Mouse (Mus musculus) heart, adult 8-10 months (tissue): ENCODE measurements at regions not wholly inside any gene's neighbourhood (a gene's known extent, or its start where the extent isn't known, plus 50 kb on each side); places are given as distances from the start of the nearest gene placed in this dataset.

Source experiments
- DNase-seq: peaks from one replicate; pipeline ENCODE4 v3.0.0; 2022; ENCODE audit warnings: low spot score

DNA sequence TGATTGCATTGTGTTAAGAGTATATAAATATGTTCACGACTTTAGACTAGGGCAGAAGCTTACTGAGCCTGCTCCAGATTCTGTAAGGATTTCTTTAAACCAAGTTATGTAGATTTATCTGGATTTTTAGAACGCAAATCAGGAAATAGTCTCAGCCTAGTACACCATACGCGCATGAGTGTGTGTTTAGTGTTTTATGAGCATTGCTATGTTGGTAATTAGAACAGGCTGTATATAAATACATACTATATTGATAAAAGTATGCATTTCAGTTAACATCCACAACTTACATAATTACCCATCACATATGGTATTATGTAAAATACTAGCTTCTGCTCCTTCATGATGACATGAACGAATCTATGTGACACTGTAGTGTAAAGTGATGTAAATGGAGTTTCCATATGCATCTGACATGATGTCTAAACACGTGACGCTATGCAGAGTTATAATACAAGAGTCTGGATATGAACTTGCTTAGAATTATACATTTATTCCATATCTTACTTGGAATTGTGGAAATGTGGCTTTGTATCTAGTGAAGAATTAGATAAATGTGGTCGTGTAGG lies 332.6 kb upstream of the Tmc3 start:
- no peak for DNase-seq

DNA sequence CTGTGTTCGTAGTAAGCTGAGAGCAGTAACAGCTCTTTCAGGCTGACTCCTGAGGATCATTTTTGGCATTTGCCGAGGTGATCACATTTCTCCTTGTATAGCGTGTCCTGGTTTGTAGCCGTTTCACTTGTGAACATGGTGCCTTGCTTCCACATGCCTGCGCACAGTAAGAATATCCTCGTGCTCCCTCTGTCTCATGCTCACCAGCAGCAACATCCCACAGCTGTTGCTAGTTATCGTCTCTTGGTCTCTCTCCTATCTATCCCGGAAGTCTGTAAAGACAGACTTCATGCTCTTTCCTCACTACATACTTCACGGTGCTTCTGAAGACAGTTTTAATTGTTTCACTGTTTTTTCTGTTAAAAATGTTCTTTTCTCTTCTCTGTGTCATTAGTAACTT lies 331.7 kb upstream of the Tmc3 start:
- DNase-seq: peak; percentile 6

DNA sequence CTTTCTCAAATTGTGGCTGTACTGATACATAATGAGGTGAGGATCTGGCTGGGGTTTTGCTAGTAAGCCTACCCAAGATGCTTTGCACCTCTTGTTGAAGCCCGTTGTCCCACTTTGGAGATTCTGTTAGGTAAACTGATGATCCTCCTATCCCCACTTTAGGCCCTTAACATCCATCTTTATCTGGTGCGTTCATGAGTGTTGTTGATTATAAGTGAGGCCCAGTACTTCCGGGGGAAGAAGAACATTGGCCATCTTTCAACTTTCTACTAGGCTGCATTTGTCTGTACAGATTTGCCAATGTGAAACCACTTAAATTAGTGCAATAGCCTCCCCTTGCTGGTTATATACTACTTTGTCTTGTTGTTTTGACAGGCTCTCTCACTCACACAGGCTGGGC lies 331.3 kb upstream of the Tmc3 start:
- no peak for DNase-seq

DNA sequence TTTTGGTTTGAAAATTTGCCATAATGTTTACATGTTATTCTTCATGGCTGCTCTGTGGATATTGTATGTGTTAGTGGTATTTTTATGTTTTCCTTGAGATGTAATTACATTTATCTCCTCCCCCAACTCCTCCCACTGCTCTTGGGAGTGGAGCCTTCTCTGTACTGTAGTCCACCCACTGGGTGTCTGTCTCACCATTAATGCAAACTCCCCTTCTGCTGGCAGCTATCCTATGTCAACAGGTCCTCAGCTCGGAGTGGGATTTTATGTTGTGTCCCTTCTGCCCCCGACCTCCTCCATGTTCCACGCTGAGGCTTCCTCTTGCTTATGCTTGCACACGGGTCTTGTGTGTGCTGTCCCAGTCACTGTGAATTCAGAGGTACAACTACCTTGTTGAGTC lies 330.3 kb upstream of the Tmc3 start:
- no peak for DNase-seq

DNA sequence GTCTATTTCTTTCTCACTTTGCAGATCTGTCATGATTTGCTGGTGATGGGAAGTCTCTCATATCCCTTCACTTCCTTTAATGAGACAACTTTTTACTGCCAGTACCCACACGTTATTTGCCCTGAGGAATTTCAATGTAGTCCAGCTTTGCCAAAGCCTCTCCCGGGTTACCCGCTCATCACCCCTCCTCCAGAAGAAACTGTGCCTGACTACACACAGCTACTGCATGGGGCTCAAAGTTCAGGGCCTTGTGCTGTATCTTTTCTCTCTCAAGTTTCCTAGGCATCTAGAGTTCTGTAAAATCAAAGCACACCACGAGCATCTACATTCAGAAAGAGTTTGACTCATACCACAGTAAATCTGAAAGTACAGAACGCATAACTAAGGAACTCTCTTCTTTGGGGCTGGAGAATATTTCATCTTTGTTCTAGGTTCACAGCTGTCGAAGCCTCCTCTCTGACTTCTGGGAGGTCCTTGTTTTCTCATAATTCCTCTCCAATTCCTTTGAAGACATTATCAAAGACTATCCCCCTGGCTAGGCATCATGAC lies 328.4 kb upstream of the Tmc3 start:
- DNase-seq: no peak

DNA sequence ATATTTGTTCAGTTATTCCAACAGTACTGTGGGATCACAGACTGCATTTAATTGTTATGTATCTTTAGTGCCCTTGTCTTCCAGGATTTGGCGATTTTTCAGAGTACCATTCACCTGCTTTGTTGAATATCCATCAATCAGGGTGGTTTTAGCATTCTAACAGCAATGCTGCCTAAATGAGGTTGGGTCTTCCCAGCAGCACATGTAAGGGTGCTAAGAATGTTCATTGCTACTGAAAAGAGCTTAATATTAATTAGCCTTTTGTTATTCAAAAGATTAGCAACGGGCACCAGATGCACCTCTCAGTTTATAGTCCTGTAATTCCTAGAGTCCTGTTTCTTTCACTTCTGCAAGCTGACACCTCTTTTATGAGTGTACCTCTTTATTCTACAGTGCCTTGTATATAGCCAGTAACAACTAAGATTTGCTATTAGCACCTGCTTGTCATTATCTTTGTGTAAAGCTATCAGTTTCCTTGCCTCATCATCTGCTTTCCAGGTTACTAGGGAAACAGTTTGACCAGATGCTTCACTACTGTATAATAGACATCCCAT lies 326.3 kb upstream of the Tmc3 start:
- DNase-seq: no peak

DNA sequence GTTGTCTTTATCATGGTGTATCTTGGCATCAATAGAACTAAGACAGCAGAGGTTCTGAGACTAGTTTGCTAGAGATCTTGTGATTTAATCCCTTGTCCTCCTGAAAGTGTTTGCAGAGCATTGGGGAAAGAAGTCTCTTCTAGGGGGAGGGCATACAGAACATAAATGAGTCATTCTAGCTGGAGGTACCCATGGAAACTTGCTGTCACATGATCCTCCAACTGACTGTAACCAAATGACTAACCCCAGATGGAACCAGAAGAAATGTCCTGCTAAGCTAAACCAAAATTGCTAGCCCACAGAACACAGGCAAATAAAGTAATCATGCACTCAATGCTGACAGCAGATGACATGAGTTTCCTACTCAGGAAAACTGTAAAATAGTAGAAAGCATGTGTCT lies 323.2 kb upstream of the Tmc3 start:
- no peak for DNase-seq

DNA sequence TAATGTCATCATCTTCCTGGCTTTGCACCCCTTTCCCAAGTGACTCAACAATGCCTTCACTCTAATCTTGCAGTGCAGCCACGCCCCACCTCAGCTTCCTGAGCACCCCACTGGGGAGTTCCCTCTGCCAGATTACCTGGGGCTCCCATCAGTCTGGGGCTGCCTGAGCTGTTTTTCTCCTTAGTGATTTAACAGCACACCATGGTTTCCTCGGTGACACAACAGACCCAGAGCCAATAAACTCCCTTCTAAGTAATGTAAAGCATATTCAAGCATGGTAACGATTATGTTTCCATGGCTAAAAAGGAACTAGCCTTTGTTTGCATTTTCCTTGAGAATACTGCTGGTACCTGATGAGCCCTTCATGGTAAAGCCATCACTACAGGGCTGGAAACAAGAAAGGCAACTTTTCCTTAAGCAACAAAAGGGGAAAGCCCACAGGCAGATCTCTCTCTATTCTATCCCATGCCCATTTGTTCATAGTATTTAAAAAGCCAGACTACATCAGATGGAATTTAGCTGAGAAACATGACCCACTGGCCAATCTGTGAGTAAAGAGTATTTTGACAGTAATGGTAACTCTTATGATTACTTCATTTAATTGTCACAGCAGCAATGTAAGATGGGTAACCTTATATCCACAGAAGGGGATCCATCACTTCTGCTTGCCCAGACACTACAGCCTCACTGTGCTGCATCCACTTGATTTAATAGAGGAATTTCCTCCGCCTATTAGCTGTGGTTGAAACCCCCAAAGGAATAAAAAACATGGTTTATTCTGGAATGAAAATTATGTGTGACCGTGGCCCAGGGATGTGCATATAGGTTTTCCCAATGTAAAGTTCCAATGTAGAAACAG lies 294.6 kb upstream of the Tmc3 start:
- DNase-seq: peak; percentile 4

DNA sequence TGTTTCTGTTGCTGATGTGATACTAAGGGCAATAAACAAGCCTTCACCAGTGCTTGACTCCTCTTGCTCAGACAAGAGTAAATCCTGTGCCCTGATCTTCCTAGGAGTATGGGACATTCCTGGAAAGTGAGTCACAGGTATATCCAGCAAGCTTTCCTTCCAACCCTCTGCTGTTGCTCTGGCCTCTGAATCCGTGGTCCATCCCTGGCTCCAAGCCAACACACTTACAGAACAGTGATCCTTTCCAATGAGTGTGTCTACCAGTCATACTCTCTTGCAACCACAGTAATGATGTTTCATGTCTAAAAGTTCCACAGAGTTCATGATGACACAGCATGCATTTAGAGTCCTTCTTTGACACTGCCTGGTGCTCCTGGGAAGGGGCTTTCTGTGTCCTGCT lies 277.6 kb upstream of the Tmc3 start:
- DNase-seq: no peak

DNA sequence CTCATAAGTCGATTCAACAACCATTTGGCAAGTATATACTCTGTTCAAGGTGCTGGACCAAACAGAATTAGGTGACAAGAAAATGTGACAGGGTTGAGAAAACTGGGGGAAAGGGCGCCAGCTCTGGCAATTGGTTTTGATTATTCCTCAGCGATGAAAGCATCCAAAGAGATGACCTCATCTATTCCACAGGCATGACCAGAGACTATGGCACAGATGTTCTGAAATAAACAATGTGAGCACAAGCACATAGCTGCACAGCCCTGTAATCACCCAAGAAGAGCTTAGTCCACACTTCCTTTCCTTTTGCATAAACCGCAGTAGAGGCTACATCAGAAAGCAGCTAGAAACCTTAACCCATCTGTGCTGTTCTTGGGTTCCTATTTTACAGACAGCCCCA lies 272.6 kb upstream of the Tmc3 start:
- no peak for DNase-seq

DNA sequence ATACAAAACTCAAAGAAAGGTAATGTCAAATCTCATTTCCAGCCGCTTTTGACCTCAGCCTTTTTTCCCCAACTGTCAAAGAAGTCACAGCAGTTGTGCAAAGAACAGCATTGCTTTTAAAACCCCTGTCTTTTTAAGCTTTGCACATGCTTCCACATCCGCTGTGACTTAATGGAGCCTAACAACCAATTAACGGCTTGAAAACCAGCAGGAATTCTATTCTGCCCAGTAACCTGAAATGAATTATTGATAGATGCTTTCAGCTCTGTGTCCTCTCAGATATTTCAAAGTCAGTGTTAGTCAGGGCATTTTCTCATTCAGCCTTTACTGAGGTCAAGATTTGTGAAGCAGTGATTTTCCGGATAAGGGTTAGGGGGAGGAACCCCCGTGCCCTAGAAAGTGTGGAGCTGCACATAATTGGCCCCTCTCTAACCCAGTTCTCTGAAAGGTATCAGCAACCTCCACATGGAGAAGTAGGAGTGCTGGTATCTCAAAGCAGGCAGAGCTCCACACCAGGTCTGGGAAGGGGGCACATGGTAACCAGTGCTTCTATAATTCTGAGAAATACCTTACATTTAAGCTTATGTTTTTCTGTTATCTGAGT lies 254.8 kb upstream of the Tmc3 start:
- no peak for DNase-seq

DNA sequence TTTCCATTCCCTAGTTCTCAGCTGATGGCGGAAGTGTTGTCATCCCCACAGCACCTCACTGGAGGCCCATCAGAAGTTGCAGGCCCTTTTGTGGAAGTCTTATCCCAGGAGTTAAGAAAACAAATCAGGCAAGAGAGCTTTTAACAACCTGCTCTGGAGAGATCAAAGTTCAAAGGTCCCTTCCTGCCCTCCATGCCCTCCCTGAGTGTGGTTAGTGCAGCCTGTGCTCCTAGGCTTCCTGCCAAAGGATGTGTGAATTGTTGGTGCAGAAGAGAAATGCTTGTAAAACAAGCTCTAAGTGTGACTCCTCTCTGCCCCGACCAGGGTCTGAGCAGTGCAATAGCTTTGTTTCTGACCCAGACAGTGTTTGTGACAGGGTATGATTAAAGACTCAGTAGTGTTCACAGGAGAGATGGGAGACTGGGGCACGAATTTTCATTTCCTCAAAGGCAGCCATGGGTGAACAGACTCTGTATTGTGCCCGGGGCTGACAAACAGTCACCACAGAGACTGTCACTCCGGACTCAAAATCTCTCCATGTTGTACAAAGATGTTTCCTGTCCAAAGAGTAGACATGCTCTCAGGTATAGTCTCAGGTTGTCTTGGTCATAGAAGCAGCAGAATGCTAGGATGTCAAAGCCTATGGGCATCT lies 237.5 kb upstream of the Tmc3 start:
- no peak for DNase-seq

DNA sequence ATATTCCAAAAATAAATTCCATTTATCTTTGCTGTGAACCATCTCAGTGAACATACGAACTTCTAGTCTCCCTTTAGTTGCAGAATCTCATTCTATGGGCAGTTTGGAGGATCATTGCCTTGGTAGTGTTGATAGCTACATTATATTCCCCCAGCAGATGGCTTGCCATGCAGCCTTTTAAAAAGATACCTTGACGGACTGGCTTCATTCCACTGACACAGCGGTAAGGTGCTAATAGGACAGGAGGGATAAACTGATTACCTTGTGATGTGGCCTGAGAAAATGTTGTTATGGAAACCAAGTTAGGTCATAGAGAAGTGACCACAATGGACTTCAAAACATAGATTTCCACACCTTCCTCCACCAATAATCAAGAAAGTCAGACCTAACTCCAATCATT lies 215.5 kb upstream of the Tmc3 start:
- DNase-seq: no peak

DNA sequence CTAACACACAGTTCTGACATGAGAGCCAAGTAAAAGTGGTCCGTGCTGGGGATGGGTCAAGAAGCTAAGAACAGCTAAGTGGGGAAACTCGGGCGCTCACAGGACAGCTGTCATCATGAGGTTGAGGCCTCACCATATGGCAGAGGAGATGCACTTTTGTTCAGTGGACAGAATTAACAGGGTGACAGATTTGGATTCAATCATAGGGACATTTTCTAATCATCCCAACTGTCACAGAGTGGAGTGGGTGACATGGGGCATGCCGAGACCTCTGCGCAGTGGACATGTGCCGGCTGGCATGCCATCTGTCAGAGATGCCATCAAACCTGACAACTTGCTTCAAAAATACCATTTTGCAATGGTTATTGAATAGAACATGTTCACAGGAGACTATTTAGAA lies 215.1 kb upstream of the Tmc3 start:
- DNase-seq: no peak

DNA sequence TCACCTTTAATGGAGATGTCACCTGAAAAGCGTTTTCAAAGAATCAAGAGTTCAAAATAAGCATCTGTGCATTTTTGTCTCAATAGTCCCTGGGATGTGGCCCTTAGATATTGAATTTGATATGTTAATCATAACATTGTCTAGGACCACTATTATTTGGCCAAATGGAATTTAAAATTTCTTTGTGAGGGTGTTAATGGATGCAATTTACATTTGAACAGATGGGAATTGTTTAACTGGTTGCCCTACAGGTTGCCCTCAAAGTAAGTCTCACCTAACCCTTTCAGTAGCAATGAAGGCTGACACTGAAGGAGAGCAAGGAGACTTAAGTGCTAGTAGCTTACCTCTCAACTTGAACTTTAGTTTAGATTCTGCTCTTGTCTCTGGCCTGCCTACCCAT lies 207.9 kb upstream of the Tmc3 start:
- no peak for DNase-seq

DNA sequence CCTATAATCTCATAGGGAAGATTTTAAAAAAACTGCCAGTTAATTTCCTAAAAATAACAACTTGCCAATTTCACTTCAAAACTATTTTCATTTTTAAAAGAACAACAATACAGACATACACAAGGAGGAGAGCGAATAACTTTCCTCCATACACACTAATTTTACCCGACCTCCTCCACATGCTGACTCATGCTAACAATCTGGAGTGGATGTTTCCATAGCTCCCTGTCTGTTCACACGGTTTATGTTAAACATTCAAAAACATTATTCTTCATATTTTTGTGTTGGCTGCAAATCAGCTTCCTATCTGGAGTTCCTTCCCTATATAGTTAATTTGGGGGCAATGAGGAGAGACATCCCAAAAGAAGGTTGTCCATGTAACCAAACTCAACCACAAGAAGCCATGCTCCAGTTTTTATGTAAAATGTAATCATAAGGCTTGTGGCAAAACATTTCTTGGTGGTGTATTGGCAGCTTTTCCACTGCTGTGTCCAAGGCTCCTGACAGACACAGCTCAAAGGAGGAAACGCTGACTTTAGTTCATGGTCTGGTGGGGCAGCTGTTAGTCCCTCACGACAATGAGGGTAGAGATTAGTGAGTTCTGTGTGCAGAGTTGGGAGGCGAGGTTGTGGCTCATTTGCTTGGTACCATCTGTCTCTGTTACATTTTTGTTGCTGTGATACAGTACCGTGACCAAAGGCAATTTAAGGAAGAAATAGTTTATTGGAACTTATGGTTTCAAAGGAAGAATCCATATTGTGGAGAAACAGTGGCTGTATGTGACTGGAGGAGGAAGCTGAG lies 203.1 kb upstream of the Tmc3 start:
- DNase-seq: no peak

DNA sequence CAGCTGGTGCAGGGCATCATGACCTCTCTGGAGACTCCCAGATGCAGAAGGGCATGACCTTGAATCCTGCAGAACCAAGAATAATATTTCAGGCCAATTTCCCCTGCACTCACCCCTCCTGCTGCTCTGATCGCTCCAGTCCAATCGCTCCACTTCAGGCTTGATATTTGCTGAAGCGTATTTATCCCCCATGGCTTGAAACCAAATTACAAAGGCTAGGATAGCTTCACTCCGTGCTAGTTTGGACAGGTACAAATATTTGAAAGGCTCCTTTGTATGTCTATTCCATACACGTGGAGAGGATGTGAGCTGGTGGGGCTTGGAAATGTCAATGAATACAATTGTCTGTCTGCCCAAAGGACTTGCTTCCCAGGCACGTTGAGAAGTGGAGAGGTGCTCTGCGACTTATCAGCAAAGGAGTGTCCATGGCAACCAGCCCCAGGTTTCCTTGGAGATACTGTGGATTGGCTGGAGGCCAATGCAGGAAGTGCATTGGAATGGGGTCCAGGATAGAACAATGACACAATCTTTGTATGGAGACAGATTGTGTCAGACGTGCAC lies 201.8 kb upstream of the Tmc3 start:
- DNase-seq: no peak

DNA sequence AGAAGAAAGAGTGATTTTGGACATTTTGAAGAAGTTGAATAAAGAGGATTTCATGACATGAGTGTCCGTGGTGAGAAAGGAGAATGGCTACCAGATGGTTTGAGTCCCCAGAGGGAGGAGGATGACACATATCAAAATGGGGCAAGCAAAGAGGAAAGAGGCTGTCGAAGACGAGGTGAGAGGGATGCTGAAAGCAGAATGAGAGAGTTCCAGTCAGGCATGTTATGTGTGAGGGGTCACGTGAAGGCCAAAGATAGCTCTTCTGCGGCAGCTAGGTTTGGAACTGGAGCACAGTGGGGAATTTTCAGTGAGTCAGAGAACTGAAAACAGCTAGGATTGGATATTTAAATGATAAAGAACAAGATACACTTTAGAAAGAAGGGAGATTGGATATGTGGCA lies 193.3 kb upstream of the Tmc3 start:
- DNase-seq: no peak

DNA sequence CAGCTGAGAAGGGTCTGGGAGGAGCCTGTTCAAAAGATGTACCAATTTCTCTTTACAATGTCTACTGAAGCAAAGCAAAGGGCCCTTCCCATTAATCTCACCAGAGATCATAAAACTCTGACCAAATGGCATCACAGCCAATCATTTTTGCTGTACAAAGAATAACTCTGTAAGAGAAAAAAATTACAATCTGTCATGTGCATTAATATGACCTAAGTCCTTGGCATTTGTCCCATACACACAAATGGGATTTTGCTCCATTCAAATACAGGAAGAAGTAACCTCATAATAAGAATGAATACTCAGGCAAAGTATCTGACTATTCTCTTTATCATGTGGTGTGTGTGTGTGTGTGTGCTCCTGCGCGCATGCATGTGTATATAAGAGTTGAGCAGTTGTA lies 192.5 kb upstream of the Tmc3 start:
- DNase-seq: no peak

DNA sequence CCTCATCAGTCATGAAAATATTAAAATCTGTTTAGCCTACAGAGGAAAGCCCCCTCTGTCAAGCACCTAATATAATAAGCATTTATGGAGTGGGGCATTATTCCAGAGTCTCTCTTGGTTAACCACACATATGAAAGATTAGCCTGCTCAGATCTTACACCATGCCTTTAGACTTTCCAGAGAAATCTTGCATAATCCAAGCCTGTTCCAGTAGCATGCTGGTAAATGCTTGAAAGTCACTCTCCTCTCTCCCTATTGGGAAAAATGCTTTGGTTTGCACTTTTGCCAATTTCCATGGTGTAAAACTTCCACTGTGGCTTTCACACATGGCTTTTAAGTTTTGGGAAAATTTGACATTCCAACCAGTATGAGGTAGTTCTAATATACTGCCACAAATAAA lies 192.1 kb upstream of the Tmc3 start:
- no peak for DNase-seq

DNA sequence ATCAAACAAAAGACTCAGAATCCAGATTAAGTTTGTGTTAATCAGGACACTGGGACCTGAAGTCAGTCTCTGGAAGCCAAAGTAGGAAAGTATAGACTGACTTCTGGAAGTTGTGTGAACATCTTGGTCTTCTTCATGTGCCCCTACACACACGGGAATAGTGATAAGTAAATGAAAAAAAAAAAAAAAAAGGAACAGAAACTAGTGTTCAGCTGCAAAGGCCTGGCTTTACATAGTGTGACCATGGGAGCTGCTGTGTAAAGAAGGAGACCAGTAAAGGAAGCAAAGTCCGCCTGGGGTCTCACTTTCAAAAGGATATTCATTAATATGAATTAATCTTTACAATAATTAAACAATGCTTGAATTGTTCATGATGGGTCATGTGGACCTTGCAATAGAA lies 190.6 kb upstream of the Tmc3 start:
- no peak for DNase-seq
